Mouse (Mus musculus) stomach, embryonic 14.5 days (tissue): ENCODE results near the gene Med26. TPM values are rescaled to one million over a fixed set of nuclear protein-coding genes. Genes with fewer than 3 reads are reported as not detected.

ENCODE experiments used
- ATAC-seq: fragments of 200-750 bp; cut with Nextera tagmentation; 2 replicates; pipeline ENCODE4 v1.8.0; 2017; ENCODE audit warnings: low read depth, moderate TSS enrichment; ENCODE audit not compliant: insufficient number of reproducible peaks, insufficient read depth, low FRiP score
- H3K27ac ChIP-seq: fragments of 300-500 bp; sonication (generic); 2 replicates; pipeline ENCODE4 v1.5.1; 2014; ENCODE audit warnings: mild to moderate bottlenecking, low read length, moderate library complexity, mixed read lengths
- H3K27me3 ChIP-seq: fragments of 300-500 bp; sonication (generic); 2 replicates; pipeline ENCODE4 v1.6.1; 2014; ENCODE audit warnings: low read length, control low read depth, mixed read lengths; ENCODE audit not compliant: control insufficient read depth, insufficient read depth
- H3K36me3 ChIP-seq: fragments of 300-500 bp; sonication (generic); 2 replicates; pipeline ENCODE4 v1.6.1; 2014; ENCODE audit warnings: mild to moderate bottlenecking, control low read depth, low read length, moderate library complexity, mixed read lengths; ENCODE audit not compliant: control insufficient read depth, insufficient read depth
- H3K4me1 ChIP-seq: fragments of 300-500 bp; sonication (generic); 2 replicates; pipeline ENCODE4 v1.6.1; 2014; ENCODE audit warnings: low read length, control low read depth, mixed read lengths; ENCODE audit not compliant: control insufficient read depth, insufficient read depth
- H3K4me2 ChIP-seq: fragments of 300-500 bp; sonication (generic); replicated peaks from 2 replicates; pipeline ENCODE4 v1.6.1; 2014; ENCODE audit warnings: low read depth, low read length, control low read depth
- H3K4me3 ChIP-seq: fragments of 300-500 bp; sonication (generic); 2 replicates; pipeline ENCODE4 v1.5.1; 2014; ENCODE audit warnings: low read depth, low read length, control low read depth
- H3K9ac ChIP-seq: fragments of 300-500 bp; sonication (generic); replicated peaks from 2 replicates; pipeline ENCODE4 v1.6.1; 2014; ENCODE audit warnings: low read depth, mild to moderate bottlenecking, control low read depth, low read length, moderate library complexity, mixed read lengths
- H3K9me3 ChIP-seq: fragments of 300-500 bp; sonication (generic); 2 replicates; pipeline ENCODE4 v1.6.1; 2016; ENCODE audit warnings: low read depth, low read length, control low read depth; ENCODE audit not compliant: control insufficient read depth
- WGBS: fragments of 180-500 bp; shearing (Covaris S2); extraction: QIAGEN DNeasy Blood & Tissue Kit; methylation state at CpG from one replicate; pipeline ENCODE4 v1.1.7; 2014; 5-methylcytosine and 5-hydroxymethylcytosine counted together
- polyA plus RNA-seq: library from polyadenylated mRNA; unstranded; fragments of >200 nt; fragmentation: Nextera tagmentation; extraction: Ambion mirVana; gene quantifications from 2 replicates; pipeline ENCODE4 v1.2.1, GENCODE M21; 2014

Med26 gene
- polyA plus RNA-seq, 1 experiment from 2014 or later = 13.3 TPM

DNA sequence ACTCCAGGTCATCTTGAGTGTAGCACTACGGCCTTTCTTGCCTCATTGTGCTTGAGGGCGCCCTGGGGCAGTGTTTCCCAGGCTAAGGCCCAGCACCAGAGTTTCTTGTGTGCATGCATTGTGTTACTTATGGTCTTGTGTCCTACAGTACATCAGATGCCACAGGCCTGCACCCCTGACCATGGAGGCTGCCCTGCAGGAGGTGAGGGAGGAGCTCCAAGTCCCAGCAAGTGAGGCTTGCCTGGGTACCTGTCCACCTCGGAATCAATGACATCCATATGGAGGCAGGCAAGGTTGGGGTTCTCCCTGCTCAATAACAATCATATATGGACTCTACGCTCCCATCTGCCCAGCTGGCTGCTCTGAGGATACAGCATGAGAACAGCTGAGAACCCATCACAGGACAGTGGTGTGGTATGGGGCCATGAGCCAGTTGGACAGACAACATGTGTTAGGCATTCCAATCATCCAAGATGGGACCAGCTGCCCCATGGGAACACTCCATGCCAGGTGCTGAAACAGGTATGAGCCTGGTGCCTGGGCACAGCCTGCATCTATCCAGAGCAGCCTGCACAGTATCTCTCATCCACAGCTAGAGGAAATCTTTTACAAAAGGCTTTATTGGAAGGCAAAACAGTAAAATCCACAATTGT lies 88.1 kb downstream of the Med26 start:
- no peaks in the 10 kb centered on the region for H3K9me3 ChIP-seq
- H3K27me3 ChIP-seq = no peaks in the 10 kb centered on the region
- H3K4me2 ChIP-seq = no peak overlapping the region
- ATAC-seq = no peak
- H3K9ac ChIP-seq = no peak overlapping the region
- no peak overlapping the region for H3K4me3 ChIP-seq
- no peaks in the 10 kb centered on the region for H3K4me1 ChIP-seq
- no peak overlapping the region for H3K27ac ChIP-seq
- 87% methylated on average over 4 of the region's 4 CpGs for WGBS
- H3K36me3 ChIP-seq = peaks cover 64% of the 10 kb centered on the region

DNA sequence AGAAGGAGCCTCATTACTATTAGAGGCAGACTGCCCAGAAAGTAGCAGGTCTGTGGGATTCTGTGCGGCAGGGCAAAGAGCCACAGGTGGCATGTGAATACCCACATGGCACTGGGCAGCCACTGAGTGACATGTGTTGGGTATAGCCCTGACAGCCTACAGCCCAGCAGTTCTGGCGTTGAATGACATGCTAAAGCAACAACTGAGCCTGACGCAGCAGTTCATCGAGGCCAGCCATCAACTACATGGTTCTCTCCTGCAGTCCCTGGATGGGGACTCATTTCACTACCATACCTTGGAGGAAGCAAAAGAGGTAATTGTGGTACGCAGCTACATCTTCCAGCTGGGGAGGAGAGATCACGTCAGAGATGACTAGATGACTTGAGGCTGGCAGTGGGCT lies 89.6 kb downstream of the Med26 start:
- H3K27me3 ChIP-seq = no peaks in the 10 kb centered on the region
- H3K36me3 ChIP-seq = peaks cover 62% of the 10 kb centered on the region
- no peak overlapping the region for H3K4me3 ChIP-seq
- peaks cover 3% of the 10 kb centered on the region; the same call in 1 of the 2 replicates for H3K9me3 ChIP-seq
- H3K4me1 ChIP-seq = no peaks in the 10 kb centered on the region
- ATAC-seq = no peak
- no peak overlapping the region for H3K9ac ChIP-seq
- WGBS = 82% methylated on average over 6 of the region's 6 CpGs
- H3K27ac ChIP-seq = no peak overlapping the region
- H3K4me2 ChIP-seq = no peak overlapping the region

DNA sequence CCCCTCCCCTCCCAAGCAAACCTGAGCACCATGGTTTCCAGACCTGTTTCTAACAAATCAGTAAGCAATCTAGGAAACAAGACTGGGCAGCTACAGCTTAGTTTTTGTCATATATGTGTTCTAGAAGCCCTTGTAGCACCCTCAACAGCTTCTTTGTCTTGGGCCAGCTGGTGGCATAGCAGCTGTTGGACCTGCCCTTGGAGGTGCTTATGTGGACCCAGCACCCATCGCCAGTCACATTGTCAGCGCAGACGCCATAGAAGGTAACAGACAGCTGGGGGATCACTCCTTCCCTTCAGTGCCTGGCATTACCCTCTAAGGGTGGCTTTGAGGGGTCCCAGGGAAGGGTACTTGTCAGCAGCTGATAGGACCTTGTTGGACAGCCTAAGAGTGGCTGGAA lies 90.3 kb downstream of the Med26 start:
- H3K9ac ChIP-seq = no peak overlapping the region
- H3K36me3 ChIP-seq = peaks cover 61% of the 10 kb centered on the region
- H3K4me1 ChIP-seq = no peaks in the 10 kb centered on the region
- H3K4me3 ChIP-seq = no peak overlapping the region
- H3K27me3 ChIP-seq = no peaks in the 10 kb centered on the region
- H3K4me2 ChIP-seq = no peak overlapping the region
- 94% methylated on average over 3 of the region's 3 CpGs for WGBS
- no peak overlapping the region for H3K27ac ChIP-seq
- ATAC-seq = no peak
- peaks cover 3% of the 10 kb centered on the region; the same call in 1 of the 2 replicates for H3K9me3 ChIP-seq

DNA sequence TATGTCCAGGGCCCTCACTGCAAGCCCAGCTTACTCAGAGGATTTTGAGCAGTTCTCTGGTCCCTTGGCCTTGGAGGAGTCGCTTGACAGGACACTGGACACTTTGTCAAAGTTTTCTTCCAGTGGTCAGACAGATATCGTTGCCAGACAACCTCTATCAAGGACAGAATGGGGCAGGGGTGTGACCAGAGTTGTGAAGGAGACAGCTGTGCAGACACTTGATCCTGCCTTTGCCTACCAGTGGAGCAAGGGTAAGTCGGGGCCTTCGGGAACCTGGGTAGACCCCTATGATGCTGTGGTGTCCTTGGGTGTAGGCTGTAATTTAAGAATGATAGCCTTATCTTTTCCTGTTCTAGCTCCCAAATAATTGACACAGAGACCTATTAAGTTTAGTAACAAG lies 92.8 kb downstream of the Med26 start:
- Histone ChIP-seq H3K36me3 (peaks cover 53% of the 10 kb centered on the region), H3K4me1 (no peaks in the 10 kb centered on the region), H3K4me3 (no peak overlapping the region), H3K27ac (no peak overlapping the region), H3K9ac (no peak overlapping the region), H3K27me3 (no peaks in the 10 kb centered on the region), H3K4me2 (no peak overlapping the region), H3K9me3 (peaks cover 3% of the 10 kb centered on the region; the same call in 1 of the 2 replicates)
- no peak for ATAC-seq
- 84% methylated on average over 4 of the region's 4 CpGs for WGBS

DNA sequence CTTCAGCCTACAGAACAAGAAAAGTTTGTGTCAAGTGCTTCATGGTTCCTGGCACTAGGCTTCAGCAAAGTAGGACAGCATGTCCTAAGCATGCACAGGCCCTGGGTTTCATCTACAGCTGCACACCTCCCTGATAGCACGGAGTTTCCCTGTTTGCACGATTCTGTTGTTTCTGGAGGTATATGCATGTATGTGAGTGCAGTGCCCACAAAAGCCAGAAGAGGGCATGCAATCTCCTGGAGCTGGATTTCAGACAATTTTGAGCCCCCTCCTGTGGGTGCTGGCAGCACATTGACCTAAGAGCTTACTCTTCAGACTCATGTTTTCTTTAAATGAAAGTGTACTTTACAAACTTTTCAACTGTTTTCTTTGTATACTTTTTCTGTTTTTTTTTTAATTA lies 94.2 kb downstream of the Med26 start:
- no peak overlapping the region for H3K4me3 ChIP-seq
- no peak overlapping the region for H3K4me2 ChIP-seq
- no peak for ATAC-seq
- no peak overlapping the region for H3K27ac ChIP-seq
- no peak overlapping the region for H3K9ac ChIP-seq
- 95% methylated on average over 2 of the region's 2 CpGs for WGBS
- H3K27me3 ChIP-seq = no peaks in the 10 kb centered on the region
- H3K4me1 ChIP-seq = no peaks in the 10 kb centered on the region
- peaks cover 3% of the 10 kb centered on the region; the same call in 1 of the 2 replicates for H3K9me3 ChIP-seq
- peaks cover 54% of the 10 kb centered on the region for H3K36me3 ChIP-seq

DNA sequence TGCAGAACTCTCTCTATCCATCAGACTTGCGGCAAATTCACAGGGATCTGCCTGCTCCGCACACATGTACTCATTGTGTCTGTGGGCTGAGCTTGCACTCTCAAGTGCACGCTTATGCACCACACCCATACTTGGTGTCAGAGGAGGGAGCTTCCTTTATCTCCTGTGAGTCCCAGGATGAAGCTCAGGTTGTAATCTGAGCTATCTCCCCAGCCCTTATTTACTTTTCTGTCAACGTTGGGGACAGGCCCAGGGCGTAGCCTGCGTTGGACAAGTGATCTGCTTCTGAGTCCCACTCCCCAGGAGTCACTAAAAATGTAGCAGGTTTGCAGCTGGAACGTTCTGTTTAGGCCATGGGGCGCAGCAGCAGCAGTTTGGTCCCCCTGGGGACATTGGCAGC lies 96.6 kb downstream of the Med26 start:
- Histone ChIP-seq H3K36me3 (peaks cover 49% of the 10 kb centered on the region), H3K4me3 (no peak overlapping the region), H3K27ac (no peak overlapping the region), H3K4me1 (no peaks in the 10 kb centered on the region), H3K27me3 (no peaks in the 10 kb centered on the region), H3K9me3 (peaks cover 3% of the 10 kb centered on the region; the same call in 1 of the 2 replicates), H3K4me2 (no peak overlapping the region), H3K9ac (no peak overlapping the region)
- no peak for ATAC-seq
- WGBS = 62% methylated on average over 8 of the region's 8 CpGs

DNA sequence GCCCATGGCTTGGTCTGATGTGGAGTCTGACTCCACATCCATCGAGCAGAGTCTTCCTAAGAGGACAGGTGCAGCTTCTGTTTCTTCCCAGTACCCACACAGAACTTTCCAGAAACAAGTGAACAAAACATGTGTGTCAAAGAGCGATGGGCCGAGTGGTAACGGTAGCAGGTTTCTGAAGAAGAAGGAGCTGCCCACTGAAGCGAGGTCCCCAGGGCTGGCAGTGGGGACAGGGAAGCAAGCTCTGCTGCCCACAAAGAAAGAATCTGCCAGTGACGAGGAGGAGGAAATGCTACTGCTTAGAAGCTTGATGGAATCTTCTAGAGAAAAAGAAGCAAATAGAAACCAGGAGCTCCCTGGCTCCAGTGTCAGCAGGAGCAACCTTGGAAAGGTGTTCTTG lies 103.0 kb downstream of the Med26 start:
- H3K4me3 ChIP-seq = no peak overlapping the region
- no peak overlapping the region for H3K9ac ChIP-seq
- 95% methylated on average over 6 of the region's 6 CpGs for WGBS
- ATAC-seq = no peak
- H3K9me3 ChIP-seq = no peaks in the 10 kb centered on the region
- peaks cover 6% of the 10 kb centered on the region; the same call in 1 of the 2 replicates for H3K4me1 ChIP-seq
- H3K27me3 ChIP-seq = no peaks in the 10 kb centered on the region
- no peak overlapping the region for H3K27ac ChIP-seq
- no peak overlapping the region for H3K4me2 ChIP-seq
- H3K36me3 ChIP-seq = peaks cover 12% of the 10 kb centered on the region
